Mouse (Mus musculus) effector memory CD4-positive, alpha-beta T cell, adult 5 months (primary cell): ENCODE data around the gene Gmppb. TPM values are rescaled to one million over a fixed set of nuclear protein-coding genes. Genes with fewer than 3 reads are reported as not detected.

Experiments used
- polyA plus RNA-seq: library from polyadenylated mRNA; unstranded; fragments of 100-300 nt; shearing (Covaris generic); gene quantifications from one replicate; pipeline ENCODE4 v1.2.1, GENCODE M21; 2017

The Gmppb gene
- 25.0 TPM for polyA plus RNA-seq

DNA sequence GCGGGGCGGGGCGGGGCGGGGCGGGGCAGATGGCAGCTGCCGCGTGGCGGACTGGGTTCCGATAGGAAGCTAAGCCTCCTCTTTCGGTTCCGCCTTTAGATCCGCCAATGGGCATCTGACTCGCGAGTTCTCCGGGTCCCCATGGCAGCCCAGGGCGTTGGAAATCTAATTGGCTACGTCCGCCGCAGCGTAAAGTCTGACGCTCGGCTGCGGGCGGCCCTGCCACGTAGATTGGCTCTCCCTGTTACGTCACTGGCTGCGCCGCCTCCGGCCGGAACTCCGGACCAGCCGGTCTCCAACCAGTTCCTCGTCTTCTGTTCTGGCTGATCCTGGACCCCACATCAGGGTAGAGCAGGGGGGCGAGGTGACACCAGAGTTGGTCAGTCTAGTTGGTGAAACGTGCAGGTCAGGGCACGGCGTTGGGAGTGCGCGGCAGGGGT, at the start of gene Gmppb:
Gene Gmppb (plus strand): TSS at position 227 of the 440 bp plus-strand sequence.

DNA sequence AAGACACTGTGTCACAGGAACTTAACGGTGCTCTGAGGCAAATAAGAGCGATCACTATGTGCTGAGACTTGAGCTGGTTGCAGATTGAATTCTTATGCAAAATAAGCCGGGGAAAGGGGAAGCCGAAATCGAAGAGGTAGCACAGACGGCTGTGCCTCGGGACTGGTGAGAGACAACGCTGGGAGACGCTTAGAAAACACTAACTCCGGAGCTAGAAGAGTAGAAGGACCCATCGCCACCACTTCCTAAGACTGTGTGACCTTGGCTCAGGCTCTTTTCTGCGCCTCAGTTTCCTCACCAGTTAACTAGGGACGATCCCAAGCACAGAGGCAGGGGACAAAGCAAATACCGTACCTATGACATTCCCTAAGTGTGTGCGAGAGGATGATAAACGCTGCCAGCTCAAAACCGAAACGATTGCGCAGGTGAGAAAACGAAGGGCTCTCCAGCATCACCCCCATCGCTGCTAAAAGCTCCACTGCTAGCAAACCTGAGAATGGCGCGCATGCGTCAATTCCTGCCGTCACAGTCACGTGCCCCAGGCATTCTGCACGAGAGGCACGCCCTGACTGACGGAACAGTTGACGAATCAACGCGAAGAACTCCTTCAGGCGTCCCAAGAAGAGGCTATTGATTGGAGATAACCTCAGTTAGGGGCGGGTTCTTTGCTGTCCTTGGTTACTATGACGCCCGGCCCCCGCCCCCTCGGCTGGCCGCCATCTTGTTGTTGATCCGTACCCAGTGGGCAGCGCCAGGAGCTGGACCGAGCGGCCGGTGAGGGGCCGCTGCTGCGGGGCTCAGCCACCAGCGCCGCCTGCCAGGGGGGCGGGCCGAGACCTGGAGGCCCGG, 46.9 kb upstream of the Gmppb start, which contains the start of gene Ip6k1:
Gene Ip6k1 (plus strand): TSS at position 580 of the 849 bp plus-strand sequence.

DNA sequence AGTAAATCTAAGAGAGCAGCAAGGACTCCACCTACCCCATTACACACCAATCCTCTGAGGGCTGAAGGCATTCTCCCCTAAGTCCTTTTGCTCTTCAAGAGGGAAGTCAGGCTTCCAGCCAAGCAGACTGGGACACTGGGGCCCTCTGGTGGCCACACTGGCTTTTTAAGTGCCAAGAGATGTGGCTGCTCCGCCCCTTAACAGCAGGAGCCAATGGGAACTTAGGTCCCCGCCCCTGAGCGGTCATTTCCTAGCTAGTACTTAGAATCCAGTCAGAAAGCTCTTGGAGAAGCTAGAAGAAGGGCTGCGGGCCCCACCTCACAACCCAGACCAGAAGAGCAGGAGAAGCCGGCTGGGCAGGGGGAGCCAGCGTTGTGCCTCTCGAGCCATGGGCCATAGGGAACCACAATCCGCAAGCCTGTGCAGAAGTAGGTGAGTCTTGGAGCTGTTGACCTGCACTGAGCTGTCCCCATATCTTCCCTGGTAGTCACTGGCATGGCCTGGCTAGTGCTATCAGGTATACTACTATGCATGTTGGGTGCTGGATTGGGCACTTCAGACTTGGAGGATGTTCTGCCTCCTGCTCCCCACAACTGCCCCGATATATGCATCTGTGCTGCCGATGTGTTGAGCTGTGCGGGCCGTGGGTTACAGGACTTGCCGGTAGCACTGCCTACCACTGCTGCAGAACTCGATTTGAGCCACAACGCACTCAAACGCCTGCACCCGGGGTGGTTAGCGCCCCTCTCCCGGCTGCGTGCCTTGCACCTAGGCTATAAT, 4.0 kb downstream of the Gmppb start, which contains the start of gene Amigo3:
Gene Amigo3 (plus strand): TSS at position 275 of the 780 bp plus-strand sequence.

GRCm38 (mm10) chr9:108080168-108080567, 31.1 kb downstream of the Gmppb start, which contains the start of gene Mst1:
TSS of gene Mst1 (plus strand) at chr9:108080436.

GRCm38 (mm10) chr9:108082988-108083431, 34.0 kb downstream of the Gmppb start, which contains the start of gene Rnf123:
TSS of gene Rnf123 (minus strand) at chr9:108083346.

DNA sequence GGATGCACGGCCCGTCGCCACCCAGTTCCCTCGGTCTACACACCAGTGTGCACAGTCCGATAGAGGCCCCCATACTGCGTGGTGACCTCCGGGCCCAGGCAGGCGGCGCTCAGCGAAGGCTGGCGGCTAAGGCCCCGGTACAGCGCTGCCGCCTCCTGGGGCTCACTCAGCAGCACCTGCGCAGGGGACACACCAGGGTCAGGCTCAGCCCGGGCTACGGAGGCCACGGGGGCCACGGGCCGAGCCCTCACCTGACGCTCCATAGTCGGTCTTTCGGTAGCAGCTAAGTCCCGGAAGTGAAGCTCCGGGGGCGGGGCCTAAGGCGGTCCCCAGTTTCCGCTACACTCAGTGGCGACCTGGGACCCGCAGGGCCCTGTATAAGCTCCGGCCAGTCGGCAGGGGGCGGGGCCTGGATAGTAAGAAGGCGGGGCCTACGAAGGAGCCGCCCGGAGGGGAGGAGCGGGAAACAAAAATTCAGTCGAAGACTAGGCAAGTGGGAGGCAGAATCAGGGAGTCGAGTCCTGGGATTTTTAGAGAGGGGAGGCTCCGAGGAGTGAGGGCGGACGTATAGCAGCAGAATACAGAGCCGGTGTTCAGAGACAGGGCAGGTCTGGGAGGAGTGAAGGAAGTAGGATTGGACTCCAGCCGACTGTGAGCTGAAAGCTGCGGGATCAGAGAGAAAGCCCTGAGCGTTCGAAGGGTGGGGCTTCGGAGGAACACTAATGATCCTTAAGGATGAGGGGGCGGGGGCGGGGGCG, 45.3 kb downstream of the Gmppb start, which contains the start of gene Apeh:
Gene Apeh (minus strand): TSS at position 423 of the 758 bp plus-strand sequence.

Other genes with a start within 250 kb of the Gmppb start
- 110 TPM for gene Rbm6, start 176.0 kb upstream of the Gmppb start, polyA plus RNA-seq
- 19.9 TPM for gene Mon1a, start 161.1 kb upstream of the Gmppb start, polyA plus RNA-seq
- gene Mst1r, start 142.4 kb upstream of the Gmppb start, polyA plus RNA-seq = not detected
- gene Actl11, start 120.8 kb upstream of the Gmppb start, polyA plus RNA-seq = not detected
- not detected for gene Camkv, start 113.6 kb upstream of the Gmppb start, polyA plus RNA-seq
- gene Traip, start 99.1 kb upstream of the Gmppb start, polyA plus RNA-seq = 2.0 TPM
- 150 TPM for gene Uba7, start 73.7 kb upstream of the Gmppb start, polyA plus RNA-seq
- gene Gm20661, start 66.2 kb upstream of the Gmppb start, polyA plus RNA-seq = not detected
- 0.61 TPM for gene Inka1, start 63.4 kb upstream of the Gmppb start, polyA plus RNA-seq
- gene Cdhr4, start 56.7 kb upstream of the Gmppb start, polyA plus RNA-seq = not detected
- not detected for gene Gm20662, start 52.9 kb upstream of the Gmppb start, polyA plus RNA-seq
- 146 TPM for gene Ip6k1, start 46.7 kb upstream of the Gmppb start, polyA plus RNA-seq
- 1.4 TPM for gene Amigo3, start 3.9 kb downstream of the Gmppb start, polyA plus RNA-seq
- 3.1 TPM for gene Mst1, start 31.2 kb downstream of the Gmppb start, polyA plus RNA-seq
- 110 TPM for gene Rnf123, start 34.1 kb downstream of the Gmppb start, polyA plus RNA-seq
- 54.4 TPM for gene Apeh, start 45.4 kb downstream of the Gmppb start, polyA plus RNA-seq
- gene Bsn, start 141.1 kb downstream of the Gmppb start, polyA plus RNA-seq = 0.30 TPM
- 11.0 TPM for gene Dag1, start 214.7 kb downstream of the Gmppb start, polyA plus RNA-seq
- 1.7 TPM for gene Nicn1, start 241.2 kb downstream of the Gmppb start, polyA plus RNA-seq
- gene Amt, start 247.6 kb downstream of the Gmppb start, polyA plus RNA-seq = 0.17 TPM